Mouse (Mus musculus): Measurements from ENCODE around the gene Mosmo. TPM values are rescaled to one million over a fixed set of nuclear protein-coding genes. Genes with fewer than 3 reads are reported as not detected.

The Mosmo gene
- polyA plus RNA-seq, 1 experiment from 2014 or later: 16.6 TPM

DNA sequence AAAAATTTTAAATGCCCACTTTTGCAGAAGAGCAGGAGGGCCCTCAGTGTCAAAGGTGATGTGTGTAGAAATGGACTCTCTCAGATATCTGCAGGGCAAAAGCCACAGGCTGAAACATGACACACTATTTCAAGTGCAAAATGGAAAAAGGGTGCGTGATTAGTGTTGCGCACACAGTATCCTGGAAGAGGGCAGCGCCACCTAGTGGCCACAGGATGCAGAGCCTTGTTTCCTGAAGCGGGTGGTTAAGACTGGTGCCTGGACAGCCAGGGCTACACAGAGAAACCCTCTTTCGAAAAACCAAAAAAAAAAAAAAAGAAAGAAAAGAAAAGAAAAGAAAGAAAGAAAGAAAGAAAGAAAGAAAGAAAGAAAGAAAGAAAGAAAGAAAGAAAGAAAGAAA is 77.3 kb downstream of the Mosmo start:
- H3K9ac ChIP-seq (ENCODE audit: low read depth, low read length): no peak overlapping the region
- H3K4me1 ChIP-seq (replicated peaks; ENCODE audit: control insufficient read depth, insufficient read depth, low read length): no peaks in the 10 kb centered on the region
- no peak overlapping the region for H3K4me3 ChIP-seq (ENCODE audit: low read depth, low read length)
- no peaks in the 10 kb centered on the region for H3K9me3 ChIP-seq (ENCODE audit: control insufficient read depth, low read length)
- DNase-seq (ENCODE audit: low spot score): peak; percentile 91
- no peaks in the 10 kb centered on the region for H3K27me3 ChIP-seq (ENCODE audit: control insufficient read depth, insufficient read depth, low read length)
- no peak overlapping the region for H3K27ac ChIP-seq (ENCODE audit: low read depth, low read length)
- peak; percentile 56; the same call in 1 of the 2 replicates for ATAC-seq (ENCODE audit: low FRiP score)
- H3K36me3 ChIP-seq (ENCODE audit: control insufficient read depth, insufficient read depth, low read length): no peaks in the 10 kb centered on the region
- 14% methylated on average over 5 of the region's 5 CpGs for WGBS
- H3K4me2 ChIP-seq (replicated peaks; ENCODE audit: low read depth, low read length): no peak overlapping the region

DNA sequence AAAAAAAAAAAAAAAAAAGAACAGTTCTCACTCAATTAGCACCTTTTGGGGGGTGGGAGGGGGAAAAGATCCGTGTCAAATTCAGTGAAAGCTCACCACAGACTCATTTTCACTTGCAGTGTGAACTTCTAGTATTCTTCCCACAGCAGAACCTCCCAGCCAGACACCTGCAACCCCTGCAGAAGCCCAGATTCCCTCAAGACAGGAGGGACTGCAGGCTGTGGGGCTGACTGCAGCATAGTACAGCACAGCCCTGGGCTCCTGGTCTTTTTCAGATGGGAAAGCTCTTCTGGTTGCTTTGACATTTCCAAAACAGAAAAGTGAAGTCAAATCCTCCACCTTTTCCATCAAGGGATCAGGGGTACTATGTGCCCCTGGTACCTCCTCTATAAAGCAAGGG is 90.0 kb downstream of the Mosmo start:
- no peak for ATAC-seq (ENCODE audit: low FRiP score)
- Histone ChIP-seq H3K27me3 (ENCODE audit: control insufficient read depth, insufficient read depth, low read length) (no peaks in the 10 kb centered on the region), H3K36me3 (ENCODE audit: control insufficient read depth, insufficient read depth, low read length) (no peaks in the 10 kb centered on the region), H3K4me2 (replicated peaks; ENCODE audit: low read depth, low read length) (no peak overlapping the region), H3K4me1 (replicated peaks; ENCODE audit: control insufficient read depth, insufficient read depth, low read length) (no peaks in the 10 kb centered on the region), H3K9me3 (ENCODE audit: control insufficient read depth, low read length) (no peaks in the 10 kb centered on the region), H3K27ac (ENCODE audit: low read depth, low read length) (no peak overlapping the region), H3K9ac (ENCODE audit: low read depth, low read length) (no peak overlapping the region), H3K4me3 (ENCODE audit: low read depth, low read length) (no peak overlapping the region)
- DNase-seq (ENCODE audit: low spot score): no peak
- 5% methylated on average over 1 of the region's 1 CpGs for WGBS

DNA sequence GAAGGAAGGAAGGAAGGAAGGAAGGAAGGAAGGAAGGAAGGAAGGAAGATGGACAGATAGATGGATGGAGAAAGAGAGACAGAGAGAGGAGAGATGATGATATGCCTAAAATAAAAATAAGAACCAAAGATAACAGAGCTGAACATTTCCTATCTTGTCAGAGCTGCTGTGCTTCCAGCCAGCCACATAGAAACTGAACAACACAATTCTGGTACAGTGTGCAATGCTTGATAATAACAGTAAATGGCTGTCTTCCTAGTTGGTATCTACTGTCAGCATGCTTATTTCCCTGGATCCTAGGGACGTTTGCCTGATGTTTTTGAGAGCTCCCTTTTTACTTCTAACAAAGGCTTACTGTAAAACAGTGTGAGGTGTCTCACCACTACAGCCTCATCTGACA is 94.0 kb downstream of the Mosmo start:
- H3K27ac ChIP-seq (ENCODE audit: low read depth, low read length): no peak overlapping the region
- no peak overlapping the region for H3K4me3 ChIP-seq (ENCODE audit: low read depth, low read length)
- H3K9ac ChIP-seq (ENCODE audit: low read depth, low read length): no peak overlapping the region
- 63% methylated on average over 1 of the region's 1 CpGs for WGBS
- H3K36me3 ChIP-seq (ENCODE audit: control insufficient read depth, insufficient read depth, low read length): no peaks in the 10 kb centered on the region
- ATAC-seq (ENCODE audit: low FRiP score) (no peak), DNase-seq (ENCODE audit: low spot score) (no peak)
- H3K4me1 ChIP-seq (replicated peaks; ENCODE audit: control insufficient read depth, insufficient read depth, low read length): no peaks in the 10 kb centered on the region
- no peaks in the 10 kb centered on the region for H3K9me3 ChIP-seq (ENCODE audit: control insufficient read depth, low read length)
- no peak overlapping the region for H3K4me2 ChIP-seq (replicated peaks; ENCODE audit: low read depth, low read length)
- H3K27me3 ChIP-seq (ENCODE audit: control insufficient read depth, insufficient read depth, low read length): no peaks in the 10 kb centered on the region

DNA sequence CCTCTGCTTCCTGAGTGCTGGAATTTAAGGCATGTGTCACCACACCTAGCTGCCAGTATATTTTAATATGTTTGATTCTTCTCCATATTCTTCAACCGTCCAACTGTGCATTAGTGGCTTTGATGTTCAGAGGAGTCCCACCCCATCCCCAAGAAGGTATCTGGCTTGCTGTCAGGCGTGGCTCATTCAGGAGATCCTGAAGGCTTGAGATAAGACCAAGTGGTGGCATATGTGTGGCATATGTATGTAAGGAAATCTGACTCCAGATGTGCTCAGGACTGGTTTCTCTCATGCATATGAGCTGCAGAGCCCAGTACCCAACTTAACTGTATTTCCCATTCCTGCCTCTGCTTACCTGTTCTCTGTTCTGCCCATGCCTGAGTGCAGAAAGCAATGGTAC is 100.6 kb downstream of the Mosmo start:
- H3K27me3 ChIP-seq (ENCODE audit: control insufficient read depth, insufficient read depth, low read length): no peaks in the 10 kb centered on the region
- no peak overlapping the region for H3K9ac ChIP-seq (ENCODE audit: low read depth, low read length)
- DNase-seq (ENCODE audit: low spot score): no peak
- H3K4me2 ChIP-seq (replicated peaks; ENCODE audit: low read depth, low read length): no peak overlapping the region
- no peaks in the 10 kb centered on the region for H3K9me3 ChIP-seq (ENCODE audit: control insufficient read depth, low read length)
- no peaks in the 10 kb centered on the region for H3K4me1 ChIP-seq (replicated peaks; ENCODE audit: control insufficient read depth, insufficient read depth, low read length)
- ATAC-seq (ENCODE audit: low FRiP score): no peak
- H3K36me3 ChIP-seq (ENCODE audit: control insufficient read depth, insufficient read depth, low read length): no peaks in the 10 kb centered on the region
- no peak overlapping the region for H3K4me3 ChIP-seq (ENCODE audit: low read depth, low read length)
- H3K27ac ChIP-seq (ENCODE audit: low read depth, low read length): no peak overlapping the region
- WGBS: 67% methylated on average over 2 of the region's 2 CpGs

Other genes with a start within 250 kb of the Mosmo start
- 200 and 206 TPM in 2 replicates for gene Uqcrc2, start 42.4 kb upstream of the Mosmo start, polyA plus RNA-seq (2014; fragmentation: Nextera tagmentation; extraction: Ambion mirVana)
- gene Pdzd9, start 7.3 kb upstream of the Mosmo start, polyA plus RNA-seq (2014; fragmentation: Nextera tagmentation; extraction: Ambion mirVana): 0.20 and 0.80 TPM in 2 replicates
- gene Vwa3a, start 61.7 kb downstream of the Mosmo start, polyA plus RNA-seq (2014; fragmentation: Nextera tagmentation; extraction: Ambion mirVana): 0.96 and 1.5 TPM in 2 replicates
- not detected in 2 replicates for gene Gm5737, start 134.7 kb downstream of the Mosmo start, polyA plus RNA-seq (2014; fragmentation: Nextera tagmentation; extraction: Ambion mirVana)
- gene Eef2k, start 165.2 kb downstream of the Mosmo start, polyA plus RNA-seq (2014; fragmentation: Nextera tagmentation; extraction: Ambion mirVana): 8.5 and 10.2 TPM in 2 replicates
- 16.4 and 17.1 TPM in 2 replicates for gene Polr3e, start 240.1 kb downstream of the Mosmo start, polyA plus RNA-seq (2014; fragmentation: Nextera tagmentation; extraction: Ambion mirVana)